In genomic region chr4:55409025-55409424, GRCm38 (mm10) we compare ENCODE assay signal across 20 mouse cellular contexts. TPM values are rescaled to one million over a fixed set of nuclear protein-coding genes. Genes with fewer than 3 reads are reported as not detected.
DNase-seq lines count a peak whose midpoint lies in the region; ATAC-seq and TF ChIP-seq lines count a peak whose summit lies in the region.
"Had no signal": no experiment of that assay in that cellular context is flagged by ENCODE, and none has a peak within 500 bp of the region (broad histone marks: within the 10 kb centered on the region; RNA-seq: fewer than 3 reads in every experiment).

No protein-coding gene starts in this region.

- 0 out of 2 replicates have a peak, but pooled peaks have one; percentile 13 for TF ChIP-seq CTCF in lung, embryonic 14.5 days (IDR thresholded peaks at IDR 0.05; ENCODE audit: low read depth)
- peak; percentile 35 for TF ChIP-seq CTCF in ES-Bruce4 (IDR thresholded peaks at IDR 0.05; ENCODE audit: low read depth, low read length)

- H3K27me3 ChIP-seq in lung, embryonic 14.5 days (ENCODE audit: insufficient read depth, low read length): no peaks in the 10 kb centered on the region
- no peaks in the 10 kb centered on the region for H3K27me3 ChIP-seq in ES-Bruce4 (ENCODE audit: control insufficient read depth, insufficient read depth, low read length, poor library complexity, severe bottlenecking)
- H3K27me3 ChIP-seq in liver, embryonic 12.5 days (replicated peaks): no peaks in the 10 kb centered on the region
- H3K27me3 ChIP-seq: embryonic facial prominence, embryonic 13.5 days; heart, embryonic 12.5 days; hindbrain, embryonic 12.5 days; limb, embryonic 13.5 days; lung, embryonic 15.5 days had no signal

- DNase-seq in lung, embryonic 14.5 days: no peak
- DNase-seq in lung, postnatal 25 days (ENCODE audit: low spot score): no peak
- DNase-seq in testis, postnatal 14 days (ENCODE audit: low spot score): peak; percentile 17
- DNase-seq in lung, adult 18-20 months: no peak
- no peak for DNase-seq in frontal cortex, postnatal 36 days (ENCODE audit: low spot score in 2 of 2)
- DNase-seq in urinary bladder, postnatal 14 days (ENCODE audit: low spot score): no peak
- DNase-seq: adrenal gland, adult 8-10 months; cerebellum, postnatal 14 days; heart, postnatal 14 days; retina, postnatal 1 day had no signal

- no peaks in the 10 kb centered on the region for H3K9me3 ChIP-seq in lung, embryonic 14.5 days (ENCODE audit: low read depth, low read length)
- H3K9me3 ChIP-seq in ES-Bruce4 (replicated peaks; ENCODE audit: control insufficient read depth, insufficient read depth, low read length, poor library complexity, severe bottlenecking): no peaks in the 10 kb centered on the region
- H3K9me3 ChIP-seq in liver, embryonic 12.5 days (replicated peaks): no peaks in the 10 kb centered on the region
- H3K9me3 ChIP-seq: embryonic facial prominence, embryonic 13.5 days; heart, embryonic 12.5 days; hindbrain, embryonic 12.5 days; limb, embryonic 13.5 days; lung, embryonic 15.5 days; midbrain, embryonic 10.5 days had no signal

- H3K4me1 ChIP-seq in lung, embryonic 14.5 days (ENCODE audit: insufficient read depth): no peaks in the 10 kb centered on the region
- H3K4me1 ChIP-seq in ES-Bruce4 (ENCODE audit: control insufficient read depth, insufficient read depth, low read length): no peaks in the 10 kb centered on the region
- peaks cover 17% of the 10 kb centered on the region for H3K4me1 ChIP-seq in liver, embryonic 12.5 days
- H3K4me1 ChIP-seq: embryonic facial prominence, embryonic 13.5 days; heart, embryonic 12.5 days; hindbrain, embryonic 12.5 days; limb, embryonic 13.5 days; lung, embryonic 15.5 days had no signal

- ATAC-seq in lung, embryonic 14.5 days (ENCODE audit: insufficient read depth): no peak
- ATAC-seq in liver, embryonic 12.5 days: no peak
- ATAC-seq: forebrain, embryonic 14.5 days had no signal

- TF ChIP-seq POLR2A in ES-Bruce4 (IDR thresholded peaks at IDR 0.05; ENCODE audit: insufficient read depth, low read length): no peak

- no peak overlapping the region for H3K4me2 ChIP-seq in lung, embryonic 14.5 days
- 0 out of 2 replicates have a peak overlapping the region, but pooled peaks have one; percentile 19 for H3K4me2 ChIP-seq in liver, embryonic 12.5 days
- H3K4me2 ChIP-seq: embryonic facial prominence, embryonic 13.5 days; heart, embryonic 12.5 days; hindbrain, embryonic 12.5 days; limb, embryonic 13.5 days; lung, embryonic 15.5 days had no signal

- H3K4me3 ChIP-seq in lung, embryonic 14.5 days (ENCODE audit: low read depth, low read length): no peak overlapping the region
- no peak overlapping the region for H3K4me3 ChIP-seq in ES-Bruce4 (ENCODE audit: low read depth, low read length)
- no peak overlapping the region for H3K4me3 ChIP-seq in liver, embryonic 12.5 days
- H3K4me3 ChIP-seq: embryonic facial prominence, embryonic 13.5 days; heart, embryonic 12.5 days; hindbrain, embryonic 12.5 days; limb, embryonic 13.5 days; lung, embryonic 15.5 days; midbrain, embryonic 10.5 days had no signal

- H3K36me3 ChIP-seq in lung, embryonic 14.5 days (ENCODE audit: insufficient read depth): no peaks in the 10 kb centered on the region
- H3K36me3 ChIP-seq in ES-Bruce4 (ENCODE audit: control insufficient read depth, insufficient read depth, low read length, poor library complexity, severe bottlenecking): no peaks in the 10 kb centered on the region
- no peaks in the 10 kb centered on the region for H3K36me3 ChIP-seq in liver, embryonic 12.5 days
- H3K36me3 ChIP-seq: embryonic facial prominence, embryonic 13.5 days; heart, embryonic 12.5 days; hindbrain, embryonic 12.5 days; limb, embryonic 13.5 days; lung, embryonic 15.5 days; midbrain, embryonic 10.5 days had no signal

- WGBS in lung, embryonic 14.5 days: 92% methylated on average over 16 of the region's 16 CpGs
- 87% methylated on average over 16 of the region's 16 CpGs for WGBS in liver, embryonic 12.5 days (ENCODE audit: insufficient replicate concordance)

- no peak for TF ChIP-seq EP300 in ES-Bruce4 (IDR thresholded peaks at IDR 0.05; ENCODE audit: insufficient read depth, low read depth, low read length)

- H3K27ac ChIP-seq in lung, embryonic 14.5 days (ENCODE audit: low read depth): no peak overlapping the region
- no peak overlapping the region for H3K27ac ChIP-seq in ES-Bruce4 (ENCODE audit: insufficient read depth, low read length)
- H3K27ac ChIP-seq in liver, embryonic 12.5 days: peak overlapping the region; percentile 63
- H3K27ac ChIP-seq: embryonic facial prominence, embryonic 13.5 days; hindbrain, embryonic 12.5 days; limb, embryonic 13.5 days; lung, embryonic 15.5 days; macrophage; midbrain, embryonic 10.5 days had no signal

- H3K9ac ChIP-seq in lung, embryonic 14.5 days: no peak overlapping the region
- H3K9ac ChIP-seq in ES-Bruce4 (ENCODE audit: low read depth, poor library complexity, severe bottlenecking): no peak overlapping the region
- no peak overlapping the region for H3K9ac ChIP-seq in liver, embryonic 12.5 days
- H3K9ac ChIP-seq: embryonic facial prominence, embryonic 13.5 days; heart, embryonic 12.5 days; hindbrain, embryonic 12.5 days; limb, embryonic 13.5 days; lung, embryonic 15.5 days had no signal

RNA-seq across cellular contexts. Expression of gene Rad23b, which starts 59.2 kb away (rescaled TPM):
- polyA plus RNA-seq in lung, embryonic 14.5 days (2014; fragmentation: Nextera tagmentation; extraction: Ambion mirVana): 70.5 and 70.7 TPM in 2 replicates
- polyA plus RNA-seq in ES-Bruce4 (2011; ENCODE audit: insufficient read depth, insufficient read length, low read depth, missing spikeins): 307 and 313 TPM in 2 replicates
- 65.0 and 65.6 TPM in 2 replicates for polyA plus RNA-seq in liver, embryonic 12.5 days (2016; fragmentation: Nextera tagmentation; extraction: Ambion mirVana)
